Mouse (Mus musculus): ENCODE measurements around the gene Flywch1. TPM values are rescaled to one million over a fixed set of nuclear protein-coding genes. Genes with fewer than 3 reads are reported as not detected.

Flywch1 gene
- polyA plus RNA-seq, 1 experiment from 2014 or later = 54.3 TPM

DNA sequence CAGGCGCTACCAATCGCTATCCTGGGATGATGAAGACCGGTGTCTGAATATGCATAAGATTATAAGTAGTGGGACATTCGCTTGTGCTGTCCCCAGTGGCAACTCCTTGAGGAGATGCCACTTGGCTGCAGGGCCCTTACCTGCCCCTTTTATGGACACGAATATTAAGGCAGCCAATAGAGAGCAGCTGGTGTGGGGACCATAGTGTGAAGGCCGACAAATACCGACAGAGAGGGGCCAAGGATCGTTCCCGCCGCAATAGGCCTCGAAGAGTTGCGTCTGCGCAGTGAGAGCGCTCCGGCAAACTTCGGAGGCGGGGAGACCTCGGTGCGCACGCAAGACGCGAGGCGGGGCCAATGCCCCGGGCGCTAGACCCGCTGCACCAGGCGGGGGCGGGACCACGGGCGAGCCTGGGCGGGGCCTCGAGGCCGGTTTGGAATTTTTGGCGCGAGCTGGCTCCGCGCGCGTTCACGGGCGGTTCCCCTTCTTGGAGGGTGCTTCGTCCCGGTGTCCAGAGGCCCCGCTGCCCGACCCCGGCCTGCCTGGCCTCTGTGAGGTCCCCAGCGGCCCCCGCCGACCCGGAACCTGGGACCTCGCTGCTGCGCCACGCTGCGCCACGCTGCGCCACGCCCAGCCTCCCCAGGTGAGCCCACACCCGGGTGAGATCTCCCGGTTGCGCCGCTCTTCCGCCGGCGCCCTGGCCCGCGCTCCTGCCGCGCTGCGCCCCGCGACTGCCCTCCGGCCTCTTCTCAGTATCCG is 45.2 kb downstream of the Flywch1 start, which contains the start of gene Pkmyt1:
Gene Pkmyt1 (plus strand): TSS at position 338 of the 759 bp plus-strand sequence.
- Histone ChIP-seq H3K9ac (replicated peaks; ENCODE audit: low read depth, low read length) (peak within 1 kb of the TSS; percentile 68), H3K4me3 (ENCODE audit: low read depth, low read length) (peak within 1 kb of the TSS; percentile 85), H3K27ac (ENCODE audit: low read length) (peak within 1 kb of the TSS; percentile 89), H3K36me3 (ENCODE audit: control insufficient read depth, insufficient read depth, low read length) (no peaks in the 10 kb centered on the region), H3K4me1 (ENCODE audit: control insufficient read depth, insufficient read depth, low read length) (peaks cover 7% of the 10 kb centered on the region; the same call in 1 of the 2 replicates), H3K27me3 (ENCODE audit: control insufficient read depth, insufficient read depth, low read length) (no peaks in the 10 kb centered on the region), H3K9me3 (ENCODE audit: control insufficient read depth, low read depth, low read length) (no peaks in the 10 kb centered on the region), H3K4me2 (replicated peaks; ENCODE audit: low read depth, low read length) (peak within 1 kb of the TSS; percentile 41)
- WGBS = 1% methylated on average over 64 of the region's 73 CpGs
- peak; percentile 90 for ATAC-seq (ENCODE audit: insufficient number of reproducible peaks, insufficient read depth, low FRiP score, low read depth)

DNA sequence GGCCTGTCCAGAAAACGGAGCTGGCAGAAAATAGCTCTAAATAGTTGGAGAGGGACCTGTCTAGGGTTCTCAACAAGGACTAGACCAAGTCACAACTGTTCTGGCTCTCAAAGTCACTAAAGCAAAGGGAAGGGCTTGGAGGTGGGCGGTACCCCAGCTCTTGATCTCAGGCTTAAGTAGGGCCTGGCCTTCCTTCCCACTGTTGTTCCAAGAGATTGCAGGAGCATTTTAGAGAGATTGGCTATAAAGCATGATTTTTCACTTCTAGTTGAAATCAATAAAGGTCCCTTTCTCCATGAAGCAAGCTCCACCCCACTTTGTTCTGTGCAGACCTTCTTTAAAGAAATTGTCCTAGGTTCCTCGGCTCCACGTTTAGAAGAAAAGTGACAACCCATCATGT is 45.9 kb downstream of the Flywch1 start:
- Histone ChIP-seq H3K4me1 (ENCODE audit: control insufficient read depth, insufficient read depth, low read length) (peaks cover 7% of the 10 kb centered on the region; the same call in 1 of the 2 replicates), H3K36me3 (ENCODE audit: control insufficient read depth, insufficient read depth, low read length) (no peaks in the 10 kb centered on the region), H3K9ac (replicated peaks; ENCODE audit: low read depth, low read length) (peak overlapping the region; percentile 25; the same call in 1 of the 2 replicates), H3K27me3 (ENCODE audit: control insufficient read depth, insufficient read depth, low read length) (no peaks in the 10 kb centered on the region), H3K4me3 (ENCODE audit: low read depth, low read length) (peak overlapping the region; percentile 85; the same call in 1 of the 2 replicates), H3K27ac (ENCODE audit: low read length) (peak overlapping the region; percentile 21; the same call in 1 of the 2 replicates), H3K4me2 (replicated peaks; ENCODE audit: low read depth, low read length) (peak overlapping the region; percentile 41), H3K9me3 (ENCODE audit: control insufficient read depth, low read depth, low read length) (no peaks in the 10 kb centered on the region)
- WGBS = 51% methylated on average over 4 of the region's 4 CpGs
- ATAC-seq (ENCODE audit: insufficient number of reproducible peaks, insufficient read depth, low FRiP score, low read depth) = no peak

DNA sequence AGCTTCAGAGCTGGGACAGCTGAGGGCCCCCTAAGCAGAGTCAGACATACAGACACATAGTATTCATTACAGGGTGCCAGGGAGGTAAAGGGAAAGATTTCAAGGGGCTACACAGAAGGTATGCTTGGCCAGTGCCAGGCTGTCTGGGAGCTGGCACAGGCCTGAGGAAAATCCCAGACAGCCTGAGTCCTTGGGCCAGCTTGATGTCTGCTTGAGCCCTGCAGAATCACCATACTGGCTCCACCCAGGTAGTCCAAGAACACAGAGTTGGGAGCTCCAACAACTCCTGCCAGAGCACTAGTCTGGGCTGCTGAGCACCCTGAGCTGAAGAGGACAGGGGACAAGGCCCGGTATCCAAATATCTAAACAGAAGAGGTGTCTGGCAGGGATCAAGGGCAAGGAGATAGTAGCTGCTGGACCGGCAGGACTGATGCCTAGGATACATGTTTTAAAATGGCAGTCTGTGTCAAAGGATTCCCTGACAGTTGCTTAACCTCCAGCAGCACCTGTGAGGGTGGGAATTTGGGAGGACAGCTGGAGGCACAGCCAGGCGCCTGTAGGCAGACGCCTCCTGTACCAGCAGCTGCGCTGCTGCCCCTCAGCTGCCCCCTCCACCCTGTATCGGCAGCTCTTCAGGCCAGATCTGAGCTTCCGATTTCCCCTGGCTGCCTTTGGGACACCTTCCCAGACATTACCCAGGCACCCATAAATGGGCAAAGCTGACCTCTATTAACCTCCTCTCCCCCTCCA is 48.9 kb downstream of the Flywch1 start, which contains the start of gene 1520401A03Rik:
Gene 1520401A03Rik (minus strand): TSS at position 408 of the 750 bp plus-strand sequence.
- no peak within 1 kb of the TSS for H3K9ac ChIP-seq (replicated peaks; ENCODE audit: low read depth, low read length)
- no peak for ATAC-seq (ENCODE audit: insufficient number of reproducible peaks, insufficient read depth, low FRiP score, low read depth)
- H3K36me3 ChIP-seq (ENCODE audit: control insufficient read depth, insufficient read depth, low read length) = no peaks in the 10 kb centered on the region
- no peak within 1 kb of the TSS for H3K27ac ChIP-seq (ENCODE audit: low read length)
- no peaks in the 10 kb centered on the region for H3K27me3 ChIP-seq (ENCODE audit: control insufficient read depth, insufficient read depth, low read length)
- no peak within 1 kb of the TSS for H3K4me2 ChIP-seq (replicated peaks; ENCODE audit: low read depth, low read length)
- WGBS = 68% methylated on average over 7 of the region's 7 CpGs
- no peaks in the 10 kb centered on the region for H3K9me3 ChIP-seq (ENCODE audit: control insufficient read depth, low read depth, low read length)
- peaks cover 5% of the 10 kb centered on the region; the same call in 1 of the 2 replicates for H3K4me1 ChIP-seq (ENCODE audit: control insufficient read depth, insufficient read depth, low read length)
- H3K4me3 ChIP-seq (ENCODE audit: low read depth, low read length) = no peak within 1 kb of the TSS

DNA sequence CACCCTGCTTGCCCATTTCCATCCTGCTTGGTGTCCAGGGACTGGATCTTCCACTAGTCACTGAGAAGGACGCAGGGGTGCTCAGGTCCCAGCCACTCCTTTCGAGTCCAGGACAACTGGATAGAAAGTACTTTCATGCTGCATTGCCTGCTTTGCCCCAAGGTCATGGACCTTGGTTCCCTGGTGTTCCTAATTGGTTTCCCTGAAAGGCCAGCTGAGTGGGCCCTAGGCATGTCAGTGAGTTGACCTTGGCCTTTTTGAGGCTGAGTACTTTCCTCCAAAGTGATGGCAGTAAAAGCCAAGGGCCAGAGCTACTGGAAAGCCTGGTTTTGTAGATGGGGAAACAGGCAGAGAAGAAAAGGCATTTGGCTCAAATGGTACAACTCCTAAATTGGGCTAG is 49.5 kb downstream of the Flywch1 start:
- whole genome bisulfite sequencing = 92% methylated on average over 2 of the region's 2 CpGs

DNA sequence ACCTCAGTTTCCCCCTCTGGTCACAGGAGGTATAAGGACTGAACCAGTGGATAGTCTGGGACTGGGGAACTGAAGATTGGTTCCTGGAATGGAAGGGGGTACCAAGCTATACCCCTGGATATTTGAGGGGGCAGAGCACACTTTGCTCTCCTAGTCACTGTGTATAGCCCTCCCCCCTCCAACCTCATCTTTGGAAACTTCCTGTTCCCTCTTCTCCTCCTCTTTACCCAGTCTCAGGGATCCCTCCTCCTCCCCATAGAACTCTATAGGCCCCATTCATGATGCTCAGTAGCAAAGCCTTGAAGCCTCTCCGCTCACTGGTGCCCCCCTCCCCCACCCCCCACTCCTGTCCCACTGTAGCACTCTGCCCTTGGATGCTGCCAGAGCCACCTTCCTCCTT is 51.9 kb downstream of the Flywch1 start:
- no peaks in the 10 kb centered on the region for H3K4me1 ChIP-seq (ENCODE audit: control insufficient read depth, insufficient read depth, low read length)
- no peaks in the 10 kb centered on the region for H3K36me3 ChIP-seq (ENCODE audit: control insufficient read depth, insufficient read depth, low read length)
- WGBS = 20% methylated on average over 1 of the region's 1 CpGs
- no peak overlapping the region for H3K4me2 ChIP-seq (replicated peaks; ENCODE audit: low read depth, low read length)
- ATAC-seq (ENCODE audit: insufficient number of reproducible peaks, insufficient read depth, low FRiP score, low read depth) = no peak
- no peaks in the 10 kb centered on the region for H3K27me3 ChIP-seq (ENCODE audit: control insufficient read depth, insufficient read depth, low read length)
- no peaks in the 10 kb centered on the region for H3K9me3 ChIP-seq (ENCODE audit: control insufficient read depth, low read depth, low read length)
- H3K9ac ChIP-seq (replicated peaks; ENCODE audit: low read depth, low read length) = no peak overlapping the region
- no peak overlapping the region for H3K4me3 ChIP-seq (ENCODE audit: low read depth, low read length)
- H3K27ac ChIP-seq (ENCODE audit: low read length) = no peak overlapping the region

More for the DNA sequence above, 49.5 kb downstream of the Flywch1 start:
- H3K27me3 ChIP-seq (ENCODE audit: control insufficient read depth, insufficient read depth, low read length) = no peaks in the 10 kb centered on the region
- no peak overlapping the region for H3K9ac ChIP-seq (replicated peaks; ENCODE audit: low read depth, low read length)
- H3K36me3 ChIP-seq (ENCODE audit: control insufficient read depth, insufficient read depth, low read length) = no peaks in the 10 kb centered on the region
- H3K27ac ChIP-seq (ENCODE audit: low read length) = no peak overlapping the region
- no peaks in the 10 kb centered on the region for H3K4me1 ChIP-seq (ENCODE audit: control insufficient read depth, insufficient read depth, low read length)
- H3K4me2 ChIP-seq (replicated peaks; ENCODE audit: low read depth, low read length) = no peak overlapping the region
- ATAC-seq (ENCODE audit: insufficient number of reproducible peaks, insufficient read depth, low FRiP score, low read depth) = no peak
- no peak overlapping the region for H3K4me3 ChIP-seq (ENCODE audit: low read depth, low read length)
- H3K9me3 ChIP-seq (ENCODE audit: control insufficient read depth, low read depth, low read length) = no peaks in the 10 kb centered on the region

DNA sequence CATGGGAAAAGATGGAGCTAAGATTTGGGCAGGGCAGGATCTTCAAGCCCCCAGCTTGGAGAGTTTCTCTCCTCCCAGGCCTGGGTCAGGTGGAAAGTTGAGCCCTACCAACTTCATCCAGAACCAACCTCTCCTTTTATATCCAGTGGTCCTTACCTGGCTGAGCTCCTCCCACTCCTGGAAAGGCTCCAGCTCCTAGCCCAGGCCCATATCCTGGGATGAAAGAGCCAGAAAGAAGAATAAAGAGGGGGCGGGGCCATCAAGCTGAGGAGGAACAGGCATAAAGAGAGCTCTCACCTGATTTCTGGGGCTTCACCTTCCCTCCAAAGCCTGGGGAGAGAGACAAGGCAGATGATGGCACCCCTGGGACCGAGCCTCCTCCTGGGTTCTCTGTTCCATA is 54.4 kb downstream of the Flywch1 start:
- H3K4me1 ChIP-seq (ENCODE audit: control insufficient read depth, insufficient read depth, low read length) = no peaks in the 10 kb centered on the region
- H3K9me3 ChIP-seq (ENCODE audit: control insufficient read depth, low read depth, low read length) = no peaks in the 10 kb centered on the region
- no peak overlapping the region for H3K4me2 ChIP-seq (replicated peaks; ENCODE audit: low read depth, low read length)
- no peak overlapping the region for H3K9ac ChIP-seq (replicated peaks; ENCODE audit: low read depth, low read length)
- no peak overlapping the region for H3K4me3 ChIP-seq (ENCODE audit: low read depth, low read length)
- H3K27me3 ChIP-seq (ENCODE audit: control insufficient read depth, insufficient read depth, low read length) = no peaks in the 10 kb centered on the region
- H3K36me3 ChIP-seq (ENCODE audit: control insufficient read depth, insufficient read depth, low read length) = no peaks in the 10 kb centered on the region
- ATAC-seq (ENCODE audit: insufficient number of reproducible peaks, insufficient read depth, low FRiP score, low read depth) = no peak
- H3K27ac ChIP-seq (ENCODE audit: low read length) = no peak overlapping the region
- WGBS = 71% methylated on average over 2 of the region's 2 CpGs

DNA sequence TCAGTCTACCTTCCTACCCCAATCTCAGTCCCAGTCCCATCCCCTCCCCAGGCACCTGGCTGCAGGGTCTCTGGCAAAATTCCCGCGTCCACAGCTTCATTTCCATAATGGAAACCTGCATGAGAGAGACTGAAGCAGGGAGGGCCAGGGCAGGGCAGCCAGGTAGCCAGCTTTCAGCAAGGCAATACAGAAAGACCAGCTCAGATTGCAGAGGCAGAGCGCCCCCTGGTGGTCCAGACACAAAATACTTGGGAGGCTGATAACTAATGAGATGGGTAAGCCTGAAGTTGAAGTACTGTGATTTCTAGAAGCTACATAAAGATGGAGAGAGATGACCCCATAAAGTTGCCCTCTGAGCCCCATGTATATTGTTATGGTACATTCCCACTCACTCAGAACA is 65.2 kb downstream of the Flywch1 start:
- Histone ChIP-seq H3K4me3 (ENCODE audit: low read depth, low read length) (no peak overlapping the region), H3K27ac (ENCODE audit: low read length) (no peak overlapping the region), H3K9ac (replicated peaks; ENCODE audit: low read depth, low read length) (no peak overlapping the region), H3K27me3 (ENCODE audit: control insufficient read depth, insufficient read depth, low read length) (no peaks in the 10 kb centered on the region), H3K36me3 (ENCODE audit: control insufficient read depth, insufficient read depth, low read length) (no peaks in the 10 kb centered on the region), H3K4me1 (ENCODE audit: control insufficient read depth, insufficient read depth, low read length) (peaks cover 6% of the 10 kb centered on the region; the same call in 1 of the 2 replicates), H3K4me2 (replicated peaks; ENCODE audit: low read depth, low read length) (no peak overlapping the region), H3K9me3 (ENCODE audit: control insufficient read depth, low read depth, low read length) (no peaks in the 10 kb centered on the region)
- 0% methylated on average over 3 of the region's 3 CpGs for WGBS
- no peak for ATAC-seq (ENCODE audit: insufficient number of reproducible peaks, insufficient read depth, low FRiP score, low read depth)

DNA sequence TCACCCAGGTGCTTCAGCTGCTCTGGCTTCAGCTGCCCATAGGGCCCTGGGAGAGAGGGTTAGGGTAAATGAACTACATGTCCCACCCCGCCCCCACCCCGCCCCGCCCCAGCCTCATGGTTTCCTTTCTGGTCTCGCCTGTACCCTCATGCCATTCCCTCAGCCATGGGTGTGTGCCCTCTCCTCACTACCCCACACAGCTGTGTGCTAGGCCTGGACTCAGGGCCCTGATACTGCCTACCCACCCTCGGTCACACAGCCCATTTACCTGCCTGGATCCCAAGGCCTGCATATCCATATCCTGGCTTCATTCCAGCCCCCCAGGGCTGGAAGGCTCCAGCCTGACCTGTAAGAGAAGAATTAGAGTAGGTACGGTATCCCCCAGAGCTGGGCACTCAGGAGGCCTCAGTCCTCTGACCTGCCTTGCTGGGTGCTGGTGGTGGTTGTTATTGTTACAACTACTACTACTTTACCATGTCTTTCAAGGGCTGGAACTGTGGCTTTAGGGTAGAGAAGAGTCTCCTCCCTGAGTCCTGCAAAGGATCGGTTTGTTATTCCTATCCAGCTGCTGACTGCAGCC is 65.8 kb downstream of the Flywch1 start:
- Histone ChIP-seq H3K9ac (replicated peaks; ENCODE audit: low read depth, low read length) (no peak overlapping the region), H3K4me2 (replicated peaks; ENCODE audit: low read depth, low read length) (no peak overlapping the region), H3K27me3 (ENCODE audit: control insufficient read depth, insufficient read depth, low read length) (no peaks in the 10 kb centered on the region), H3K4me1 (ENCODE audit: control insufficient read depth, insufficient read depth, low read length) (peaks cover 6% of the 10 kb centered on the region; the same call in 1 of the 2 replicates), H3K9me3 (ENCODE audit: control insufficient read depth, low read depth, low read length) (no peaks in the 10 kb centered on the region), H3K27ac (ENCODE audit: low read length) (no peak overlapping the region), H3K36me3 (ENCODE audit: control insufficient read depth, insufficient read depth, low read length) (no peaks in the 10 kb centered on the region), H3K4me3 (ENCODE audit: low read depth, low read length) (no peak overlapping the region)
- WGBS = 81% methylated on average over 7 of the region's 7 CpGs
- no peak; the same call in 1 of the 2 replicates for ATAC-seq (ENCODE audit: insufficient number of reproducible peaks, insufficient read depth, low FRiP score, low read depth)
